Mouse (Mus musculus): ENCODE data around the gene Ifi206. TPM values are rescaled to one million over a fixed set of nuclear protein-coding genes. Genes with fewer than 3 reads are reported as not detected.
"Not testable (repeated sequence)": the region's sequence is repeated elsewhere in the genome, so short reads cannot be mapped to it uniquely, and the experiment has no call there.

The Ifi206 gene
- not detected in 2 replicates for polyA plus RNA-seq (2015; fragmentation: Nextera tagmentation; extraction: Ambion mirVana)

- H3K9me3 ChIP-seq (replicated peaks; ENCODE audit: control insufficient read depth, low read length, poor library complexity, severe bottlenecking); H3K27me3 ChIP-seq (ENCODE audit: control insufficient read depth, insufficient read depth, low read depth, low read length); H3K4me1 ChIP-seq (ENCODE audit: control insufficient read depth, insufficient read depth, low read length); ATAC-seq; H3K4me2 ChIP-seq (ENCODE audit: low read length); H3K9ac ChIP-seq (ENCODE audit: low read depth, low read length); H3K27ac ChIP-seq (ENCODE audit: low read length); H3K36me3 ChIP-seq (ENCODE audit: control insufficient read depth, insufficient read depth, low read length); H3K4me3 ChIP-seq (ENCODE audit: low read depth, low read length): not testable (repeated sequence)
- WGBS = 84% methylated on average over 3 of the region's 3 CpGs
These were observed at the start of gene Ifi206 for GRCm38 (mm10) chr1:173490812-173491480. Gene Ifi206, minus strand, starts transcription at chr1:173491041.

- H3K9me3 ChIP-seq (replicated peaks; ENCODE audit: control insufficient read depth, low read length, poor library complexity, severe bottlenecking); H3K27ac ChIP-seq (ENCODE audit: low read length); H3K4me2 ChIP-seq (ENCODE audit: low read length); H3K9ac ChIP-seq (ENCODE audit: low read depth, low read length); H3K27me3 ChIP-seq (ENCODE audit: control insufficient read depth, insufficient read depth, low read depth, low read length); H3K4me1 ChIP-seq (ENCODE audit: control insufficient read depth, insufficient read depth, low read length); H3K4me3 ChIP-seq (ENCODE audit: low read depth, low read length); H3K36me3 ChIP-seq (ENCODE audit: control insufficient read depth, insufficient read depth, low read length); ATAC-seq: not testable (repeated sequence)
- 87% methylated on average over 3 of the region's 3 CpGs for WGBS
These were observed 45.0 kb upstream of the Ifi206 start, which contains the start of gene Ifi214 for GRCm38 (mm10) chr1:173535791-173536190. Gene Ifi214, minus strand, starts transcription at chr1:173535957.

- H3K9me3 ChIP-seq (replicated peaks; ENCODE audit: control insufficient read depth, low read length, poor library complexity, severe bottlenecking) = no peaks in the 10 kb centered on the region
- no peak for ATAC-seq
- no peak overlapping the region for H3K9ac ChIP-seq (ENCODE audit: low read depth, low read length)
- H3K36me3 ChIP-seq (ENCODE audit: control insufficient read depth, insufficient read depth, low read length) = no peaks in the 10 kb centered on the region
- H3K4me2 ChIP-seq (ENCODE audit: low read length) = no peak overlapping the region
- no peaks in the 10 kb centered on the region for H3K27me3 ChIP-seq (ENCODE audit: control insufficient read depth, insufficient read depth, low read depth, low read length)
- no peak overlapping the region for H3K27ac ChIP-seq (ENCODE audit: low read length)
- no peak overlapping the region for H3K4me3 ChIP-seq (ENCODE audit: low read depth, low read length)
- H3K4me1 ChIP-seq (ENCODE audit: control insufficient read depth, insufficient read depth, low read length) = no peaks in the 10 kb centered on the region
These were observed 30.6 kb upstream of the Ifi206 start for GRCm38 (mm10) chr1:173521452-173521851.

GRCm38 (mm10) chr1:173510595-173510994 lies 19.8 kb upstream of the Ifi206 start:
- ATAC-seq; H3K9me3 ChIP-seq (replicated peaks; ENCODE audit: control insufficient read depth, low read length, poor library complexity, severe bottlenecking); H3K4me2 ChIP-seq (ENCODE audit: low read length); H3K4me3 ChIP-seq (ENCODE audit: low read depth, low read length); H3K27me3 ChIP-seq (ENCODE audit: control insufficient read depth, insufficient read depth, low read depth, low read length); H3K9ac ChIP-seq (ENCODE audit: low read depth, low read length); H3K27ac ChIP-seq (ENCODE audit: low read length); H3K36me3 ChIP-seq (ENCODE audit: control insufficient read depth, insufficient read depth, low read length); H3K4me1 ChIP-seq (ENCODE audit: control insufficient read depth, insufficient read depth, low read length): not testable (repeated sequence)
- WGBS = 95% methylated on average over 2 of the region's 2 CpGs

- H3K9ac ChIP-seq (ENCODE audit: low read depth, low read length); H3K4me3 ChIP-seq (ENCODE audit: low read depth, low read length); H3K27ac ChIP-seq (ENCODE audit: low read length); H3K9me3 ChIP-seq (replicated peaks; ENCODE audit: control insufficient read depth, low read length, poor library complexity, severe bottlenecking); H3K4me2 ChIP-seq (ENCODE audit: low read length); H3K27me3 ChIP-seq (ENCODE audit: control insufficient read depth, insufficient read depth, low read depth, low read length); H3K4me1 ChIP-seq (ENCODE audit: control insufficient read depth, insufficient read depth, low read length); H3K36me3 ChIP-seq (ENCODE audit: control insufficient read depth, insufficient read depth, low read length); ATAC-seq: not testable (repeated sequence)
These were observed 642 bp upstream of the Ifi206 start for GRCm38 (mm10) chr1:173491483-173491882.

- WGBS = 85% methylated on average over 3 of the region's 3 CpGs
- not testable (repeated sequence) for ATAC-seq; H3K9me3 ChIP-seq (replicated peaks; ENCODE audit: control insufficient read depth, low read length, poor library complexity, severe bottlenecking); H3K27me3 ChIP-seq (ENCODE audit: control insufficient read depth, insufficient read depth, low read depth, low read length); H3K4me1 ChIP-seq (ENCODE audit: control insufficient read depth, insufficient read depth, low read length); H3K9ac ChIP-seq (ENCODE audit: low read depth, low read length); H3K4me3 ChIP-seq (ENCODE audit: low read depth, low read length); H3K27ac ChIP-seq (ENCODE audit: low read length); H3K36me3 ChIP-seq (ENCODE audit: control insufficient read depth, insufficient read depth, low read length); H3K4me2 ChIP-seq (ENCODE audit: low read length)
These were observed 9.7 kb downstream of the Ifi206 start for GRCm38 (mm10) chr1:173481182-173481574.

GRCm38 (mm10) chr1:173480399-173481181 lies 10.3 kb downstream of the Ifi206 start:
- not testable (repeated sequence) for H3K4me3 ChIP-seq (ENCODE audit: low read depth, low read length); H3K9me3 ChIP-seq (replicated peaks; ENCODE audit: control insufficient read depth, low read length, poor library complexity, severe bottlenecking); H3K4me2 ChIP-seq (ENCODE audit: low read length); ATAC-seq; H3K9ac ChIP-seq (ENCODE audit: low read depth, low read length); H3K4me1 ChIP-seq (ENCODE audit: control insufficient read depth, insufficient read depth, low read length); H3K36me3 ChIP-seq (ENCODE audit: control insufficient read depth, insufficient read depth, low read length); H3K27me3 ChIP-seq (ENCODE audit: control insufficient read depth, insufficient read depth, low read depth, low read length); H3K27ac ChIP-seq (ENCODE audit: low read length)
- WGBS = 94% methylated on average over 5 of the region's 5 CpGs

GRCm38 (mm10) chr1:173456761-173457160 lies 34.1 kb downstream of the Ifi206 start:
- 96% methylated on average over 5 of the region's 5 CpGs for WGBS
- H3K36me3 ChIP-seq (ENCODE audit: control insufficient read depth, insufficient read depth, low read length) = no peaks in the 10 kb centered on the region
- H3K27ac ChIP-seq (ENCODE audit: low read length) = no peak overlapping the region
- no peak overlapping the region for H3K9ac ChIP-seq (ENCODE audit: low read depth, low read length)
- no peak overlapping the region for H3K4me3 ChIP-seq (ENCODE audit: low read depth, low read length)
- H3K9me3 ChIP-seq (replicated peaks; ENCODE audit: control insufficient read depth, low read length, poor library complexity, severe bottlenecking) = no peaks in the 10 kb centered on the region
- no peak overlapping the region for H3K4me2 ChIP-seq (ENCODE audit: low read length)
- H3K27me3 ChIP-seq (ENCODE audit: control insufficient read depth, insufficient read depth, low read depth, low read length) = no peaks in the 10 kb centered on the region
- ATAC-seq = no peak
- no peaks in the 10 kb centered on the region for H3K4me1 ChIP-seq (ENCODE audit: control insufficient read depth, insufficient read depth, low read length)

GRCm38 (mm10) chr1:173456139-173456754 lies 34.6 kb downstream of the Ifi206 start:
- Histone ChIP-seq H3K4me3 (ENCODE audit: low read depth, low read length) (no peak overlapping the region), H3K36me3 (ENCODE audit: control insufficient read depth, insufficient read depth, low read length) (no peaks in the 10 kb centered on the region), H3K27ac (ENCODE audit: low read length) (no peak overlapping the region), H3K9me3 (replicated peaks; ENCODE audit: control insufficient read depth, low read length, poor library complexity, severe bottlenecking) (no peaks in the 10 kb centered on the region), H3K4me2 (ENCODE audit: low read length) (no peak overlapping the region), H3K4me1 (ENCODE audit: control insufficient read depth, insufficient read depth, low read length) (no peaks in the 10 kb centered on the region), H3K27me3 (ENCODE audit: control insufficient read depth, insufficient read depth, low read depth, low read length) (no peaks in the 10 kb centered on the region), H3K9ac (ENCODE audit: low read depth, low read length) (no peak overlapping the region)
- 51% methylated on average over 7 of the region's 7 CpGs for WGBS
- ATAC-seq = peak; percentile 88
